Mouse (Mus musculus): ENCODE results near the gene Trip10.

DNA sequence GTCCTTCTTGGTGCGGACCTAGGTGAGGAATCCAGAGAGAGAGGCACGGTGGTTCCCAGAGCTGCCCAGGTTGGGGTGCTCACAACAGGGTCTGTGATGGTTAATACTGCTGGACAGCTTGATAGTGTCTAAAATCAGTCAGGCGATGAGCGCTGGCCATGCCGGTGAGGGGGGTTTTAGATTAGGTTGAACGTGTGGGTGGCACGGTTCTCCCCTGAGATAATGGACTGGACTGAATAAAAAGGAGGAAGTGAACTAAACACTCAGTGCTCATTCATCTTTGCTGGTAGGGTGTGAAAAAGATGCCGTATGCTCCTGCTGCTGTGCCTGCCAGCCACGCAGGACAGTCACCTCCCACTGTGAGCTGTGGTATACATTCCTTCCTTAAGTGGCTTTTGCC is 25.9 kb upstream of the Trip10 start:
- TF ChIP-seq POLR2A (IDR thresholded peaks at IDR 0.05; ENCODE audit: control insufficient read depth in 1 of 2, insufficient read depth in 1 of 2, low read depth in 1 of 2, low read length in 2 of 2, poor library complexity in 1 of 2): no peak
- no peak for TF ChIP-seq MAFK (IDR thresholded peaks at IDR 0.05; ENCODE audit: borderline replicate concordance, low read depth, low read length)
- TF ChIP-seq CTCF (IDR thresholded peaks at IDR 0.05 in 2 of 3, conservative IDR thresholded peaks at IDR 0.05 in 1 of 3; ENCODE audit: control insufficient read depth in 1 of 3, insufficient read depth in 1 of 3, low read depth in 2 of 3, low read length in 3 of 3, poor library complexity in 1 of 3, severe bottlenecking in 1 of 3): no peak

Data from MEL (cell line).